Mouse (Mus musculus) intestine, embryonic 14.5 days (tissue): ENCODE data around the gene Dennd1a. TPM values are rescaled to one million over a fixed set of nuclear protein-coding genes. Genes with fewer than 3 reads are reported as not detected.

Experiments used
- ATAC-seq: fragments of 200-750 bp; cut with Nextera tagmentation; replicated peaks from 2 replicates; pipeline ENCODE4 v1.8.0; 2017; ENCODE audit warnings: low read depth, moderate number of reproducible peaks, moderate TSS enrichment, moderate library complexity; ENCODE audit not compliant: low FRiP score, low TSS enrichment
- DNase-seq: peaks from one replicate; pipeline ENCODE4 v3.0.0-alpha.2; 2018; ENCODE audit warnings: low spot score
- H3K27ac ChIP-seq: fragments of 300-500 bp; sonication (generic); 2 replicates; pipeline ENCODE4 v1.5.1; 2014; ENCODE audit warnings: low read depth, mild to moderate bottlenecking, control low read depth
- H3K27me3 ChIP-seq: fragments of 300-500 bp; sonication (generic); replicated peaks from 2 replicates; pipeline ENCODE4 v1.6.1; 2014; ENCODE audit warnings: low read length, control low read depth; ENCODE audit not compliant: control insufficient read depth, insufficient read depth
- H3K36me3 ChIP-seq: fragments of 300-500 bp; sonication (generic); 2 replicates; pipeline ENCODE4 v1.6.1; 2014; ENCODE audit warnings: low read length, control low read depth; ENCODE audit not compliant: control insufficient read depth, insufficient read depth
- H3K4me1 ChIP-seq: fragments of 300-500 bp; sonication (generic); replicated peaks from 2 replicates; pipeline ENCODE4 v1.6.1; 2014; ENCODE audit warnings: low read length, control low read depth, mixed read lengths; ENCODE audit not compliant: control insufficient read depth, insufficient read depth
- H3K4me2 ChIP-seq: fragments of 300-500 bp; sonication (generic); 2 replicates; pipeline ENCODE4 v1.6.1; 2014; ENCODE audit warnings: low read length
- H3K4me3 ChIP-seq: fragments of 300-500 bp; sonication (generic); 2 replicates; pipeline ENCODE4 v1.5.1; 2014; ENCODE audit warnings: low read depth, low read length, control low read depth, mixed read lengths
- H3K9ac ChIP-seq: fragments of 300-500 bp; sonication (generic); 2 replicates; pipeline ENCODE4 v1.6.1; 2014; ENCODE audit warnings: mild to moderate bottlenecking, low read length
- H3K9me3 ChIP-seq: fragments of 300-500 bp; sonication (generic); 2 replicates; pipeline ENCODE4 v1.6.1; 2016; ENCODE audit warnings: low read length, control low read depth; ENCODE audit not compliant: control insufficient read depth
- WGBS: fragments of 180-500 bp; shearing (Covaris S2); extraction: QIAGEN DNeasy Blood & Tissue Kit; methylation state at CpG from one replicate; pipeline ENCODE4 v1.1.7; 2014; 5-methylcytosine and 5-hydroxymethylcytosine counted together
- polyA plus RNA-seq: library from polyadenylated mRNA; unstranded; fragments of >200 nt; fragmentation: Nextera tagmentation; extraction: Ambion mirVana; gene quantifications from 2 replicates; pipeline ENCODE4 v1.2.1, GENCODE M21; 2014

Dennd1a gene
- polyA plus RNA-seq, 1 experiment from 2014 or later: 11.6 TPM

- no peak for DNase-seq
- Histone ChIP-seq H3K27me3 (no peaks in the 10 kb centered on the region), H3K9ac (no peak overlapping the region), H3K4me2 (no peak overlapping the region), H3K9me3 (no peaks in the 10 kb centered on the region), H3K27ac (no peak overlapping the region), H3K36me3 (no peaks in the 10 kb centered on the region), H3K4me3 (no peak overlapping the region), H3K4me1 (no peaks in the 10 kb centered on the region)
- WGBS: 91% methylated on average over 3 of the region's 3 CpGs
- no peak for ATAC-seq
These were observed 298.1 kb downstream of the Dennd1a start for GRCm38 (mm10) chr2:37989091-37989490.

GRCm38 (mm10) chr2:37988301-37988700, 298.9 kb downstream of the Dennd1a start:
- no peak overlapping the region for H3K9ac ChIP-seq
- H3K27ac ChIP-seq: no peak overlapping the region
- DNase-seq (no peak), ATAC-seq (no peak)
- H3K4me3 ChIP-seq: no peak overlapping the region
- H3K4me1 ChIP-seq: no peaks in the 10 kb centered on the region
- H3K36me3 ChIP-seq: no peaks in the 10 kb centered on the region
- H3K27me3 ChIP-seq: no peaks in the 10 kb centered on the region
- no peaks in the 10 kb centered on the region for H3K9me3 ChIP-seq
- no peak overlapping the region for H3K4me2 ChIP-seq
- 80% methylated on average over 1 of the region's 1 CpGs for WGBS

DNA sequence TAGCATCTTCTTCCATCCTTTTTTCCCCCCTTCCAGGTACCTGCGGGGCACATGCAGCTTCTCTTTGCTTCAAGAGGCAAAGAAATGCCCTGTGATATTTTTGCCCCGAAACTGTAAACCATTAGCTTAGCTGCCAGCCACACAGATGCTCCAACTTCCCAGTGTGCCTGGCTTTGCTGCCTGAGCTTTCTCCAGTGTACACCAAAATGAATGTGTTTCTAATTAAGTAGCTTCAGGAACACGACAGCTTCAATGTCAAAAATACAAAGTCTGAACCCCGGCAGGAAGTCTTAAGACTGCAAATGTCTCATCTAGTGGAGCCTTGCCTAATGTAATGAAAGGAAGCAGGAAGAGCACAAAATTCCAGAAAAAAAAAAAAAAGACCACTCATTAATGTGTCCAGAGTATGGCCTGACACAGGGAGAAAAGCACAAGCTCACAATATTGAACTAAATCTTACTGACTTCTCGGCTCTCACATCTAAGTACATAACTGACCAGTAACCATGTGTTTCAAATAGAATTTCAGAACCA, 301.4 kb downstream of the Dennd1a start:
- H3K9ac ChIP-seq: no peak overlapping the region
- 53% methylated on average over 5 of the region's 5 CpGs for WGBS
- H3K27me3 ChIP-seq: no peaks in the 10 kb centered on the region
- H3K36me3 ChIP-seq: no peaks in the 10 kb centered on the region
- no peaks in the 10 kb centered on the region for H3K9me3 ChIP-seq
- DNase-seq (no peak), ATAC-seq (no peak)
- no peak overlapping the region for H3K4me2 ChIP-seq
- no peak overlapping the region for H3K4me3 ChIP-seq
- H3K4me1 ChIP-seq: no peaks in the 10 kb centered on the region
- H3K27ac ChIP-seq: no peak overlapping the region

DNA sequence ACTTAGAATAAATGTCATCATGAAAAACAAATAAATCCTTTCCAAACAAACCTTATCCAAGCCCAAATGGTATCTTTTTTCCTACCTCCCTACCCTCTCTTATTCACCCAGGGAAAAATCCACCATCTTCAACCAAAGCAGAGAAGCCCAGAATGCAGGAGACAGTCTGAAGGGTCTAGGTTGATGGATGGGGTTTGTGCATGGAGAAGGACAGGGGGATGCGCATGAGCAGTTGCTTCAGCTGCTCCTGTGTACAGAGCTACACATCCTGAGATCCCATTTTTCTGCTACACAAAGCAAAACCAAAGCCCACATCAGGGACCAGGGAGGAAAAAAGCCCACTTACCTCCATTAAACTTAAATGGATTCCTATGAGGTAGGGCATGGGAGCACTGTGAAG, 304.5 kb downstream of the Dennd1a start:
- no peaks in the 10 kb centered on the region for H3K27me3 ChIP-seq
- WGBS: 70% methylated on average over 1 of the region's 1 CpGs
- H3K4me2 ChIP-seq: no peak overlapping the region
- no peaks in the 10 kb centered on the region for H3K4me1 ChIP-seq
- DNase-seq (no peak), ATAC-seq (no peak)
- H3K9ac ChIP-seq: no peak overlapping the region
- H3K27ac ChIP-seq: no peak overlapping the region
- H3K9me3 ChIP-seq: no peaks in the 10 kb centered on the region
- H3K36me3 ChIP-seq: no peaks in the 10 kb centered on the region; the same call in 1 of the 2 replicates
- H3K4me3 ChIP-seq: no peak overlapping the region

DNA sequence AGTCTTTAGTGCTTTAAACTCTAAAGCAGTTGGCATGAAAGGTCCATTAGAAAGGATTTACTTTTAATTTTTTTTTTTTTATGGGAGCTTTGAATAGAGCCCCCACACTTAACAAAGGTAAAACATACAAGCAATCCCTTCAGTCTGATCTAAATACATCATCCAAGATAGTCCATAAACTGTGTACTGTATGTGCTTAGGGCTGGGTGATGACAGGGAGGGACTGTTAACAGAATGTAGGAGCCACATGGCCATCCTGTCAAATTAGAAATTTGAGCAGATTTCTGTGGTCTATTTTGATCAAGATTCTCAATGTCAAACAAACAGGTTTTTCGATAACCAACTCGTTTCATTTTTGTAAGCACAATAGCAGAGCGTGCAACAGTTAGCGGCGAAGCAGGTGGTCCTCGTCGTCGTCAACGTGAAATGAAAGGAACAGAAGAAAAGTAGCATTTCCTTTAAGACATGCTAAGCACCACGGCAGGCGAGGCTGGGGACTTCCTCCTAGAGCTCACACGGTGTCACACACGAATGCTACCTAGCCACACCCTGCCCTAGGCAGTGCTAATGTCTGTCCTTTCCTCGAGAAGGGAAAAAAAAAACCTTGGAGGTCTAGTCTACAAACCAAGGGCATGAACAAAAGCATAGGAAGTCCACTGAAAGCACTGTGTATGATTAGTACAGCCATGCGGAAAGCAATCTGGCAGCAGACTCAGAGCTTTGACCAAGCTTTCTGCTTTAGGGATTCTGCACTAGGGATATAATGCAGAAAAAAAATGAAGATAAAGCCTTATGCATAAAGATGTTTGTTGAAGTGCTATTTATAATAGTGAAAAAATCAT, 305.4 kb downstream of the Dennd1a start:
- no peak overlapping the region for H3K4me2 ChIP-seq
- no peaks in the 10 kb centered on the region for H3K27me3 ChIP-seq
- no peaks in the 10 kb centered on the region; the same call in 1 of the 2 replicates for H3K36me3 ChIP-seq
- no peak overlapping the region for H3K4me3 ChIP-seq
- no peaks in the 10 kb centered on the region for H3K4me1 ChIP-seq
- no peak overlapping the region for H3K27ac ChIP-seq
- H3K9ac ChIP-seq: no peak overlapping the region
- WGBS: 71% methylated on average over 15 of the region's 15 CpGs
- no peak for ATAC-seq
- H3K9me3 ChIP-seq: no peaks in the 10 kb centered on the region
- no peak for DNase-seq

DNA sequence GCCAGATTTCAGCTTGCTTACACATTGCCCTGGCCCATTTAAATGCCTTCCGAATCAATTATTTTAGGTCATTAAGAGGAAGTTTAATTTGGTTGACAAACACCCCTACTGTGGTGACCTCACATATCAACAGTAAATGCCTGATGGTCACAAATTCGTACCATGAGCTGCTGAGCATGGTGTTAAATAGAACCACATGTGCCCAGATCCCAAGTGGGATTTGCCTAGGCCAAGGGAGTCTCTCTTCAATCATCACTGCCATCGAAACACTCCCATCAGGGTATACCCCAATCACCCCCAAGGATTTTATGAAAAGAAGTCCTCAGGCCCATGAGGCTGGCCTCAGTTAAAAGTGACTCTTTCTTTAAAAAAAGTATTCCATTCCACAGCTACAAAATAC, 313.0 kb downstream of the Dennd1a start:
- 90% methylated on average over 3 of the region's 3 CpGs for WGBS
- Histone ChIP-seq H3K9ac (no peak overlapping the region), H3K36me3 (no peaks in the 10 kb centered on the region; the same call in 1 of the 2 replicates), H3K9me3 (no peaks in the 10 kb centered on the region), H3K4me3 (no peak overlapping the region), H3K27me3 (no peaks in the 10 kb centered on the region), H3K27ac (no peak overlapping the region), H3K4me1 (no peaks in the 10 kb centered on the region), H3K4me2 (no peak overlapping the region)
- ATAC-seq (no peak), DNase-seq (no peak)

DNA sequence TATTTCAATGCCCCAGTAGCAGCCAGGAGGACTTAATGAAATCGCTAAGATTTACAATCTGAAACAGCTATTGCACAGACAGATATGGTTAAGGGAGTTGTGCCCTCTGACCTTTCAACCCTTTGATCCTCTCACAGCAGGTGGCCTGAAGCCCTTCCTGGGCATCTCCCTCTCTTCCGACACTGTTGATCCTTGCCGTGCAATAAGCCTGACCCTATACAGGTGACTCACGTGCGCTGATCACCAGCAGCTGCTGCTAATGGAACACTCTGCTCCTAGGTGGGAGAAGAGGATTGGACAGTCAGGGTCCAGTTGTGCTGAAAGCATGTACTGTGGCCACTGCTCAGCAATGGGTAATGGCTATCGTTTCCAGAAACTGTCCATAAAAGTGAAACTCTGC, 314.6 kb downstream of the Dennd1a start:
- H3K9me3 ChIP-seq: no peaks in the 10 kb centered on the region
- H3K4me1 ChIP-seq: no peaks in the 10 kb centered on the region
- H3K27me3 ChIP-seq: no peaks in the 10 kb centered on the region
- H3K27ac ChIP-seq: no peak overlapping the region
- no peak overlapping the region for H3K4me2 ChIP-seq
- no peak overlapping the region for H3K4me3 ChIP-seq
- H3K36me3 ChIP-seq: no peaks in the 10 kb centered on the region; the same call in 1 of the 2 replicates
- H3K9ac ChIP-seq: no peak overlapping the region
- no peak for ATAC-seq
- no peak for DNase-seq
- WGBS: 57% methylated on average over 6 of the region's 6 CpGs

- no peak for ATAC-seq
- Histone ChIP-seq H3K36me3 (no peaks in the 10 kb centered on the region), H3K27ac (no peak overlapping the region), H3K9me3 (no peaks in the 10 kb centered on the region), H3K4me2 (no peak overlapping the region), H3K9ac (no peak overlapping the region), H3K27me3 (no peaks in the 10 kb centered on the region), H3K4me3 (no peak overlapping the region), H3K4me1 (no peaks in the 10 kb centered on the region)
- no peak for DNase-seq
- 59% methylated on average over 1 of the region's 1 CpGs for WGBS
These were observed 315.5 kb downstream of the Dennd1a start for GRCm38 (mm10) chr2:37971726-37972125.
